Mouse (Mus musculus) liver, postnatal 0 days (tissue): ENCODE data around the gene Actb.

Source experiments
- CTCF ChIP-seq: sonication (generic); IDR thresholded peaks from 2 replicates; pipeline ENCODE4 v1.5.1; 2016; ENCODE audit warnings: antibody characterized with exemption, low read depth
- EP300 ChIP-seq: IDR thresholded peaks from 2 replicates; pipeline ENCODE4 v1.6.1; 2016; ENCODE audit warnings: antibody characterized with exemption, low read depth, mild to moderate bottlenecking

DNA sequence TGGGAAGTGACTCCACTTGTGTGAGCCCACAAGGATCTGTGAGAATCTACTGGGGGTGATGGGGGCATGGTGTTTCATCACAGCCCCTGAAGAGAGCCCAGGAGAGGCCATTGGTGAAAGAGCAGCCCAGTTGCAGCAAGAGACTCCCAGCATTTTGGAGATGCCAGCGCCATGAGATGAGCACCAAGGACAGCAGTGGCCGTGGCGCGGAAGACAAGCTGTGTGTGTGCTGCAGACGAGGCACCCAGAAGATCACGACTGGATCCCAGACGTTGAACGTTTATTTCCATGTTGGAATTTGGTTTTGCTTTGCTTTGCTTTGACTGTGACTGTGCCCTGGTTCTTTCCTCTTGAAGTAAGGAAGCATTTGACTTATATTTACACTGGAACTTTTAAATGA lies 10.8 kb upstream of the Actb start:
- TF ChIP-seq CTCF (no peak), EP300 (no peak)
